Mouse (Mus musculus) monocyte, adult 2 months (primary cell): ENCODE measurements around the gene Actl6b.
"Not testable (repeated sequence)": the region's sequence is repeated elsewhere in the genome, so short reads cannot be mapped to it uniquely, and the experiment has no call there.

Experiments
- DNase-seq, 2 experiments: peaks; one replicate each; pipeline ENCODE4 v3.0.0; 2022; ENCODE audit warnings: low spot score in 2 of 2, low read depth in 1 of 2

The Actl6b gene

GRCm38 (mm10) chr5:137600281-137600618, 46.9 kb downstream of the Actl6b start:
- no peak for DNase-seq

GRCm38 (mm10) chr5:137600619-137601364, 47.5 kb downstream of the Actl6b start, which contains the start of gene Mospd3:
Gene Mospd3, minus strand, starts transcription at chr5:137601058.
- peak; percentile 88 to 96 for DNase-seq

- no peak for DNase-seq
These were observed 48.0 kb downstream of the Actl6b start for GRCm38 (mm10) chr5:137601365-137601729.

- no peak for DNase-seq
These were observed 54.7 kb downstream of the Actl6b start for GRCm38 (mm10) chr5:137607860-137608653.

- DNase-seq, result no peak
These were observed 55.4 kb downstream of the Actl6b start for GRCm38 (mm10) chr5:137608654-137609190.

GRCm38 (mm10) chr5:137609292-137609691, 56.0 kb downstream of the Actl6b start:
- no peak for DNase-seq

GRCm38 (mm10) chr5:137610056-137610455, 56.7 kb downstream of the Actl6b start:
- DNase-seq, result no peak

GRCm38 (mm10) chr5:137610548-137611244, 57.4 kb downstream of the Actl6b start:
- no peak for DNase-seq

GRCm38 (mm10) chr5:137611245-137611602, 57.9 kb downstream of the Actl6b start:
- no peak for DNase-seq

GRCm38 (mm10) chr5:137613076-137613475, 59.8 kb downstream of the Actl6b start:
- DNase-seq, result no peak

- DNase-seq, result no peak
These were observed 60.2 kb downstream of the Actl6b start, which contains the start of gene Pcolce for GRCm38 (mm10) chr5:137613550-137613949. Gene Pcolce, minus strand, starts transcription at chr5:137613784.

GRCm38 (mm10) chr5:137614921-137615320, 61.6 kb downstream of the Actl6b start:
- DNase-seq, result not testable (repeated sequence)

- no peak for DNase-seq
These were observed 62.0 kb downstream of the Actl6b start for GRCm38 (mm10) chr5:137615347-137615746.
